Mouse (Mus musculus): ENCODE measurements around the gene Dnajb7. TPM values are rescaled to one million over a fixed set of nuclear protein-coding genes. Genes with fewer than 3 reads are reported as not detected.

Dnajb7 gene
- polyA plus RNA-seq, 1 experiment from 2014 or later = 2.3 TPM

DNA sequence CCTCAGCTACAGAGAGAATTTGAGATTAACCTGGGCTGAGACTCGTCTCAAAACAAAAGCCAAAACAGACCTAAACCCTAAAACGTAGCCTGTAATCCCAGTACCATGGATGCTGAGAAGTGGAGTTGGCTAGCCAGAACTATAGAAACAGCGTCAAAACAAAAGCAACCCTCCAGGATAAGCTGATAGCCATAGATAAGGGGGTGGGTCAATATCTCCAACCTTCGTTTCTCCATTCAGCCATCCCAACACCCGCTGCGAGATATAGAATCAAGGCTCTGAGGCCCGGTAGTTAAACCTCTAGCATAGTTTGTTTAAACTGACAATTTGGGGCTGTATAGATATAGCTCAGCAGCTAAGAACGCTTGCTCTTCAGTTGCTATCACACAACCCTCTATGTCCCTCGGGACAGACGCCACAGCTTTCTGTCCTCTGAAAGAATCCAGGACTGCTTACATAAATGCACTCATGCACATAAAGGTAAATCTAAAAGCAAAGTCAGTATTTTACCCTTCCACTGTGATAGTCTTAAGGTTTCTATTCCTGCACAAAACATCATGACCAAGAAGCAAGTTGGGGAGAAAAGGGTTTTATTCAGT lies 46.6 kb downstream of the Dnajb7 start:
- Histone ChIP-seq H3K36me3 (peaks cover 42% of the 10 kb centered on the region), H3K27ac (peak overlapping the region; percentile 91), H3K4me3 (peak overlapping the region; percentile 75; the same call in 1 of the 2 replicates), H3K4me1 (replicated peaks) (peaks cover 29% of the 10 kb centered on the region), H3K9me3 (no peaks in the 10 kb centered on the region), H3K27me3 (ENCODE audit: insufficient read depth, poor library complexity, severe bottlenecking) (no peaks in the 10 kb centered on the region)
- WGBS = 43% methylated on average over 10 of the region's 10 CpGs
- no peak for DNase-seq (ENCODE audit: low spot score)

DNA sequence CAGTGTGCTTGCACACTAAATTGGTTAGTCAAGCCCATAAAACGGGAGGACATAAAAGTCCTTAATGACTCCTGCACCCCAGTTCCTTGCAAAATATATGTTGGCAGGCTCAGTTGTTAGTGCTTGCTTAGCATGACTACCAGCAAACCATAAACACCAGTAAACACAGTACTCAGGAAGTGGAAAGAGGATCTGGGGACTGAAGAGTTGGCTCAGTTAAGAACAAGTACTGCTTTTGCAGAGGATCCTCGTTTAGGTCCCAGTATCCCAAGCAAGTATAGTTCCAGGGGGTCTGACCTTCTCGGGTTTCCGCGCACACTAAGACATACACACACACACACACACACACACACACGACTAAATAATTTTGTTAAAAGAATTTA lies 47.1 kb downstream of the Dnajb7 start:
- Histone ChIP-seq H3K4me3 (peak overlapping the region; percentile 75), H3K4me1 (replicated peaks) (peaks cover 30% of the 10 kb centered on the region), H3K9me3 (no peaks in the 10 kb centered on the region), H3K27ac (peak overlapping the region; percentile 91), H3K27me3 (ENCODE audit: insufficient read depth, poor library complexity, severe bottlenecking) (no peaks in the 10 kb centered on the region), H3K36me3 (peaks cover 37% of the 10 kb centered on the region)
- WGBS = 39% methylated on average over 6 of the region's 6 CpGs
- no peak for DNase-seq (ENCODE audit: low spot score)

DNA sequence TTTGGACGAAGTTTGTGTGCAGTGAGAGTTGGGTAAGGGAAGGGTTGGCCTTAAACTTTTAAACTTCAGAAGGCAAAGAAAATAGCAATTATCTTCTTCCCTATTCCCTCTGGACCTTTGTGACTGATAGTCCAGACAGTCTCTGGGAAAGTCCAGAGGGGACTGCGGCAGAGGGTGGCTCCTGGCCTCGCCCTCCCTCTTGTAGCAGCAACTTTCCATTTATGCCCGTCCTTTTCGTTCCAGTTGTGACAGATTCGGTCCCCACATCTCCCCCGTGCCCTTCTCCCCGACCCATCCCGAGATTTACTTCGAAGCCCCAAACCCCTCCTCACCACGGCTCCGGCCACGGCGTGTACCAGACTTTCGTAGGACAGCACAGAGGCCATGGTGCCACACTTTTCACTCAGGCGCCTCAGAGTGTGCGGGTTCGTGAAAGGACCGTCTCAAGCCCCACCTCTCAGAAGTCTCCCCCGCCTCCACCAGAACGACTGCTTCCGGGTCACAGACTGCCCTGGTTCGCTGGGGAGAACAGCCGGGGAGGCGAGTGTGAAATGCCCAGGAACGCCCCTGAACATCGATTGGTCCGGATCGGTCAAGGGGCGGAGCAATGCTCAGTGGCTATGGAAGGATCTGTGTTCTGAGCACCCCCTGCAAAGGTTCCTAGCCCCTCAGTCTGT lies 47.6 kb downstream of the Dnajb7 start, which contains the start of gene Slc25a17:
TSS of gene Slc25a17 (minus strand) at position 468 of the 677 bp plus-strand sequence.
- under 1% methylated on average over 30 of the region's 30 CpGs for WGBS
- H3K4me3 ChIP-seq = peak within 1 kb of the TSS; percentile 75
- peaks cover 32% of the 10 kb centered on the region for H3K36me3 ChIP-seq
- peak; percentile 95 for DNase-seq (ENCODE audit: low spot score)
- H3K27me3 ChIP-seq (ENCODE audit: insufficient read depth, poor library complexity, severe bottlenecking) = no peaks in the 10 kb centered on the region
- no peaks in the 10 kb centered on the region for H3K9me3 ChIP-seq
- H3K4me1 ChIP-seq (replicated peaks) = peaks cover 30% of the 10 kb centered on the region
- peak within 1 kb of the TSS; percentile 91 for H3K27ac ChIP-seq

DNA sequence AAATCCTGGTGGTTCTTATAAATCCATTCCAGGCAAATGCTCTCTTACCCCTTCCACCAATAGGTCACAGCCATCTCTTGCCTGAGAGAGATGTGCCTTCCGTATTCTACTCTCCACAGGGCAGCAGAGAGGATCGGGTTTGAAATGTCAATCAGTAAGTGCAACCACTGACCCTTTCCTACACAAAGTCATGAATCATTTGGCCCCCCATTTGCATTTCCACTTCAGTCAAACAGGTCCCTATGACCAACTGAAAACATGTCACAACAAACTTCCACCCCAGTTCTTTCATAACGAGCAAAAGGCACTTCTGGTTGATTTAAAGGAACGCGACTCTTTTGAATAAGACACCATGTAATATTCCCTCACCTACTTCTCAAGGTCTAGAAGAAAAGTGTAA lies 48.7 kb downstream of the Dnajb7 start:
- DNase-seq (ENCODE audit: low spot score) = no peak
- H3K27ac ChIP-seq = no peak overlapping the region
- peak overlapping the region; percentile 75 for H3K4me3 ChIP-seq
- H3K36me3 ChIP-seq = peaks cover 22% of the 10 kb centered on the region
- no peaks in the 10 kb centered on the region for H3K27me3 ChIP-seq (ENCODE audit: insufficient read depth, poor library complexity, severe bottlenecking)
- peaks cover 30% of the 10 kb centered on the region for H3K4me1 ChIP-seq (replicated peaks)
- WGBS = 90% methylated on average over 5 of the region's 5 CpGs
- H3K9me3 ChIP-seq = no peaks in the 10 kb centered on the region

DNA sequence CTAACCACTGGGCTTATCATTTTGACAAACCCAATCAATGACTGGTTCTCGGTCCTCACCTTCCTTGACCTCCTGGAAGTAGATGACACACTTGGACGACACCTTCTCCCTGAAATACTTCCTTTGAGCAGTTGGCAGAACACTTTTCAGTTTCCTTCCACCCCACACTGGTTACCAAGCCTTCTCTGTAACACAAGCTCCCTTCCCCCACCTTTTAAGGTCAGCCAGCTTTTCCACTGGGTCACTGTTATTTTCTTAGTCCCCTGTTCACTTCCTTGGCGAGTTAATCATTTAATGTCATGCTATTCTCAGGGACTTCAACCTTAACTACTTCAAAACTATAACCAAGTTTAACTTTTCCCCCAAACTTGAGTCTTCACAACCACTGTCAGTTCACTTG lies 49.2 kb downstream of the Dnajb7 start:
- Histone ChIP-seq H3K4me3 (no peak overlapping the region), H3K27ac (no peak overlapping the region), H3K9me3 (no peaks in the 10 kb centered on the region), H3K27me3 (ENCODE audit: insufficient read depth, poor library complexity, severe bottlenecking) (no peaks in the 10 kb centered on the region), H3K4me1 (replicated peaks) (peaks cover 30% of the 10 kb centered on the region), H3K36me3 (peaks cover 19% of the 10 kb centered on the region)
- 84% methylated on average over 3 of the region's 3 CpGs for WGBS
- DNase-seq (ENCODE audit: low spot score) = no peak

DNA sequence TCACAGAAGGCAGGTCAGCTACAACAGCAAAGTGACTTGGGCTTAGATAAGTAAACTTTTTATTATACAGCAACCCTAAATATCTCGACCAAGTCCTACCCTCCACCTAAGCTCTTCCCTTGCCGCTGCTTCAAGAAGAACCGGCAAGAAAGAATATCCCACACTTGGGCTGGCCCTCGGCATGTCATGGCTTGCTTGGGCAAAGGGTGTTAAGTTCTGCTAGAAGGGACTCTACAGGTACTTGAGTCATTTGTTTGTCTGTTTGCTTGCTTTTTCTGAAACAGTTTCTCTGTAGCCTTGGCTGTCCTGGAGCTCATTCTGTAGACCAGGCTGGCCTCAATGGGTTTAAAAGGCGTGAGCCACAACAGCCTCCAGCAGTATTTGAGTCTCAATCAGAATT lies 51.2 kb downstream of the Dnajb7 start:
- no peak for DNase-seq (ENCODE audit: low spot score)
- H3K4me1 ChIP-seq (replicated peaks) = peaks cover 30% of the 10 kb centered on the region
- no peak overlapping the region for H3K27ac ChIP-seq
- H3K9me3 ChIP-seq = no peaks in the 10 kb centered on the region
- peaks cover 2% of the 10 kb centered on the region; the same call in 1 of the 2 replicates for H3K36me3 ChIP-seq
- no peak overlapping the region for H3K4me3 ChIP-seq
- WGBS = 47% methylated on average over 5 of the region's 5 CpGs
- no peaks in the 10 kb centered on the region for H3K27me3 ChIP-seq (ENCODE audit: insufficient read depth, poor library complexity, severe bottlenecking)

Other genes starting within 250 kb of the Dnajb7 start
- 25.4 and 31.3 TPM in 2 replicates for gene Mrtfa, start 217.5 kb downstream of the Dnajb7 start, polyA plus RNA-seq (2016; fragmentation: Nextera tagmentation; extraction: Ambion mirVana)
- gene Mchr1, start 172.8 kb downstream of the Dnajb7 start, polyA plus RNA-seq (2016; fragmentation: Nextera tagmentation; extraction: Ambion mirVana) = 0.14 and 0.22 TPM in 2 replicates
- gene Slc25a17, start 47.5 kb downstream of the Dnajb7 start, polyA plus RNA-seq (2016; fragmentation: Nextera tagmentation; extraction: Ambion mirVana) = 87.1 and 93.7 TPM in 2 replicates
- gene St13, start 8.2 kb downstream of the Dnajb7 start, polyA plus RNA-seq (2016; fragmentation: Nextera tagmentation; extraction: Ambion mirVana) = 172 and 202 TPM in 2 replicates
- 10.6 and 11.6 TPM in 2 replicates for gene Xpnpep3, start 8.2 kb downstream of the Dnajb7 start, polyA plus RNA-seq (2016; fragmentation: Nextera tagmentation; extraction: Ambion mirVana)
- gene Rbx1, start 58.0 kb upstream of the Dnajb7 start, polyA plus RNA-seq (2016; fragmentation: Nextera tagmentation; extraction: Ambion mirVana) = 622 and 639 TPM in 2 replicates
- 17.7 and 20.4 TPM in 2 replicates for gene Ep300, start 177.1 kb upstream of the Dnajb7 start, polyA plus RNA-seq (2016; fragmentation: Nextera tagmentation; extraction: Ambion mirVana)

Data from hindbrain, embryonic 10.5 days (tissue).